Mouse (Mus musculus): ENCODE results near the gene Smim4.

GRCm38 (mm10) chr14:31161638-31162037 lies 32.9 kb upstream of the Smim4 start:
- no peak for TF ChIP-seq GATA1 (IDR thresholded peaks at IDR 0.05; ENCODE audit: borderline replicate concordance, low read length)
- TF ChIP-seq FLI1 (IDR thresholded peaks at IDR 0.05; ENCODE audit: low read length): no peak

Measured in megakaryocyte, embryonic 14.5 days (primary cell).